Mouse (Mus musculus) spleen, adult 2 months (tissue): ENCODE results near the gene Rgsl1.

Source experiments
- CTCF ChIP-seq: fragments of 200-500 bp; IDR thresholded peaks from 2 replicates; pipeline ENCODE4 v1.5.1; 2011; ENCODE audit warnings: mild to moderate bottlenecking, inconsistent platforms; ENCODE audit not compliant: insufficient read depth, insufficient read length, insufficient replicate concordance; ENCODE audit errors: extremely low read depth
- POLR2A ChIP-seq: fragments of 200-500 bp; IDR thresholded peaks from 2 replicates; pipeline ENCODE4 v1.6.1; 2011; ENCODE audit warnings: low read depth, low read length, inconsistent platforms

DNA sequence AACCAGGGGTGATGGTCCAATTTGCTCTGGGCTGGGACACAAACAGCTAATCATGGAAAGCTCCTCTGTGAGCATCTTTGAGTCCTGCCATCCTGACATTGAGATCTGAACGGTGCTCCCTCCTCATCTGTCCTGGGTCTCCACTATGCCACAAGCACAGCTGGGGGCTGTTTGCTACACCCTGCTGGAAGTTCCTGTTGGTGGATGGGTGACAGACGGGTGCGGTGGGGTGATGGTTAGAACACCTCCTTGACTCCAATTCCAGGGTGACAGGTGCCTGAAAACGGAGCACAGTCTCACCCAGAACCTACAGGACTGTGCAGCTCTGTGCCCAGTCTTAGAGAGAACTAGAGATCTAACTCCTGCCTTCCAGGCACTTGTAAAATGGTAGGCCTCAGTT is 109.1 kb downstream of the Rgsl1 start:
- TF ChIP-seq POLR2A (no peak), CTCF (no peak)
